Mouse (Mus musculus): ENCODE measurements around the gene Gnat3.

- no peak for TF ChIP-seq CTCF (IDR thresholded peaks at IDR 0.05; ENCODE audit: insufficient read depth, low read length)
- TF ChIP-seq POLR2A (IDR thresholded peaks at IDR 0.05; ENCODE audit: borderline replicate concordance, extremely low read depth, low read depth, low read length): no peak
These were observed 27.8 kb upstream of the Gnat3 start for GRCm38 (mm10) chr5:17934501-17934900.
